Mouse (Mus musculus) gastrocnemius, postnatal 25 days (tissue): ENCODE results near the gene Shprh. TPM values are rescaled to one million over a fixed set of nuclear protein-coding genes. Genes with fewer than 3 reads are reported as not detected.
"Not testable (repeated sequence)": the region's sequence is repeated elsewhere in the genome, so short reads cannot be mapped to it uniquely, and the experiment has no call there.

Source experiments
- DNase-seq: peaks from one replicate; pipeline ENCODE4 v3.0.0; 2022
- total RNA-seq, 2 experiments: library from RNA; stranded (reverse); gene quantifications; 1 replicate in 1 of 2; 2 replicates in 1 of 2; pipeline ENCODE4 v1.2.3; 2021

Shprh gene
- total RNA-seq, 2 experiments from 2014 or later, result 7.0 to 7.6 TPM

- no peak for DNase-seq
These were observed 99.0 kb downstream of the Shprh start for GRCm38 (mm10) chr10:11248210-11248609.

DNA sequence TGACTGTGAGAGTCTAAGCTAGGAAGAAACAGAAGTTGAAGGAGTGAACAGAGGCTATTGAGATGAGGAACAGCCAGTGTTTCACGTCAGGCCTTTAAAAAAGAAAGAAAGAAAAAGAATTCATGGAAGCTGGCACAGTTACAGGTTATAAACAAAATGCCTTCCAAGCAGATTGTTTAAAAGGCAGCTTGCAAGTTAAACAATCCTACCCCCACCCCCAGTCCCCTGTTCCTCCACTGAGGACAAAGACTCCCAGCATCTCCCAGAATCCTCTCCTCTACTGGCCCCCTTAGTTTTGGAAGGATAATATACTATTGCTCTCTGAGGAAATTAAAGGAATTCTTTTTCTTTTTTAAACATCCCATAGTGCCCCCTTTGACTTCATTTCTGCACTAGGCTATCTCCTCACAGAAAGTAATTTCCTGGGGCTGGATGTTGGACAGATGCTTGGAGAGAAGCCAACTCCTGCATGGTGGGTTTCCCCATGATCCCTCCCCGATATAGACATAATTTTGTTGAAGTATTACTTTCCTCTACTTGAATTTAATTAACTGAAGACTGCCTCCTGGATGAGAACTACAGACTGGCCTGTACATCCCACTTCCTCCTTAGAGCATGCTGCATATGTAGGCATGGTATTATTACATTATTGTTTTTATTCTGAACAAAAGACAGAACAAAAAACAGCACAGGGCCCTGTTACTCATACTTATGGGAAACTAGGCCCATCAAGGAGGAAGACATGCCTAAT lies 101.2 kb downstream of the Shprh start:
- DNase-seq, result no peak

GRCm38 (mm10) chr10:11253581-11253980 lies 104.4 kb downstream of the Shprh start:
- not testable (repeated sequence) for DNase-seq

GRCm38 (mm10) chr10:11260119-11260518 lies 110.9 kb downstream of the Shprh start:
- DNase-seq, result no peak

- not testable (repeated sequence) for DNase-seq
These were observed 113.1 kb downstream of the Shprh start for GRCm38 (mm10) chr10:11262292-11262691.

DNA sequence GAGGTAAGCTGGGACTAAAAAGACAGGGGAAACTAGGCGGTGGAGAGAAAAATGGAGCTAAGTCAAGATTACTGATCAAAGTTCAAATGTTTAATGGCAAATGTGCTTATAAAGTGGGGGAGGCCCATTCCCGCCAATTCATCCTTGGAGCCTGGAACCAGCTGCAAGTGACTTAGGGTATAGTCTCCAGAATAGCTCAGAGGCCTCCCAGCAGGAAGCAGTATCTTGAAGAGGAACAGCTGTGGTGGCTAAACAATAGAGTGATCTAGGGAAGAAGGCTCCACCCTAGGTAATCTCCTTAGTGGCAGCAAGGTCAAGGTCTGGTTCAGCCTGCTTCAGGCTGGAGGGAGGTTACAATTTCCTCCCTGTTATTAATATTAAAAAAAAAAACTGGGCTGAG lies 114.6 kb downstream of the Shprh start:
- not testable (repeated sequence) for DNase-seq

Other genes with a start within 250 kb of the Shprh start
- gene Grm1, start 67.1 kb upstream of the Shprh start, total RNA-seq, result under 1 TPM in 1 of 2 experiments, not detected in 1; 0.11 TPM
- gene Fbxo30, start 131.9 kb downstream of the Shprh start, total RNA-seq, result 10 to 100 TPM; 12.8 to 16.1 TPM
- gene Epm2a, start 194.0 kb downstream of the Shprh start, total RNA-seq, result 10 to 100 TPM; 58.6 to 69.4 TPM